Mouse (Mus musculus) right cerebral cortex, postnatal 25 days (tissue): ENCODE measurements at regions not wholly inside any gene's neighbourhood (a gene's known extent, or its start where the extent isn't known, plus 50 kb on each side); places are given as distances from the start of the nearest gene placed in this dataset.
"Not testable (repeated sequence)": the region's sequence is repeated elsewhere in the genome, so short reads cannot be mapped to it uniquely, and the experiment has no call there.

Experiments
- DNase-seq: peaks from one replicate; pipeline ENCODE4 v3.0.0; 2022

DNA sequence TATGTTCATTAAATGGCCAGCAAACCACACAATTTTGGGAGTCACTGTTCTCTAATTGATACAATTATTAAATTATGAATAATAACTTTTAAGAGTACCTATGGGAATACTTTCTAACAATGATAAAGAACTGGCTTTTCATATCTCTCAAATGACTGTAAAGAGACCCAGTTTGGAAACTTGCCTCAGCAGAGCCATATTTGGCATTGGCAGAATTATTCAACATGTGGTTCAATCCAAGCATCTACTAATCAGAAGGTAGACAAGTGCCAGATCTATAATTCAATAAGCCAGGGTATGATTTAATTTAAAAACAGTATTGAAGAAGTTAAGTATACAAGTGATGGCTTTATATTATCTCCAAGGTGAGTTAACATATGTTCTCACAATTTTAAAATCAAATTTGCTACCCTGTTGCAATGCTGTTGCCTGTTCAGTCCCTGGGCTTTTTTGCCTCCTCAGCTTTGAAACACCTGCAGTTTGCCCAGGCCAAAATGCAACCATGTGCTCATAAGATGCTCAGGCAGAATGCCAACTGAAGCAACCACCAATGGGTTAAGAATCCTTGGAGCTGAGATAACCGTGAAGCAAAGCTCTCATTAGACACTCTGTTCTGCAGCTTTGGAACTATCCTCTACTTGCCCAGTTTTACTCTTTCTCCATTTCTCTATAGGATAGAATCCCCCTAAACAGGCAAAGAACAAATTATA lies 897.2 kb downstream of the Ets1 start:
- DNase-seq, result no peak

DNA sequence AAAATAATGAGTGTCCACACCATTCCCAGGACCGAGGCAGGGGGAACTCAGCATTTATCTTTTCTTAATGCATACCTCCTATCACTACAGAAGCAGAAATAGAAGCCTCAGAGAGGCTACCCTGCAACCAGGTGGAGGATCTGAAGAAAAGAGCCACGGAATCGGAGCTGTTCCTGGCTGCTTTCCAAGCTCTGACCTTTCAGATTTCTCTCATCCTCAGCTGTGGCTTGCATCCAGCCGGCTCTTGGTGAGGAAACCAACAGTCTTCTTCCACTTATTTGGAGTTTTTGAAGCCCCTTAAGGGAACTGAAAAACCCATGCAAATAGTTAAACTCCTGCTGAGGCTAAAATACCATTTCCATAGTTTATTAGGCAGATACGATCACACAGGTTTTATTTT lies 907.3 kb downstream of the Ets1 start:
- DNase-seq, result no peak

DNA sequence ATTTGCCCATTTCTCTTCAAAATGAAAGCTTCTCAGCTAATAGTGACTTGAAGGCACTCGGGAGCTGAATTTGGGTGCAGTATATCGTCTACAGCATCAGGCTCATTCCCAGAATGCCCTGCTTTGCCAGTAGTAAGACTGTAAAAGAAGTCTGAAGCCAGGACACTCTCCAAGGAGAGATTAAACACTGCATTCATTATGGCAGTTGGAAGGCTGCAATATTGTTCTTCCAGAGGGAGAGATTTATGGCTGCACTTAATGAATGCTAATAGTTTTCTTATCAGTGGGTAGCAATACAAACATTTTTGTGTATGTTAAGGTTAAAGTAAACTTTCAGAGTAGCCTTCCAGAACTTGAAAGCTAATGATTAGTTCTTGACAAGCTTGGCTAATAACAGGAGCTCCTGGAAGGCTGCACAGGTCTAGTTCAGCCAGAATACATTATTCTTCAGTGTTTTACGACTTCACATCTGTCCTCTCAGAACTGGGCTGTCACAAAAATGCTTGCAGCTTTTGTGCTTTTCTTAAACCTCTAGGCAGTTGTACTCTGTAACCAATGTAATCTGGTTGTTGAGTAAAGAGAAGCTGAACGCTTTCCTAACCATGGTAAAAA lies 910.2 kb downstream of the Ets1 start:
- no peak for DNase-seq

DNA sequence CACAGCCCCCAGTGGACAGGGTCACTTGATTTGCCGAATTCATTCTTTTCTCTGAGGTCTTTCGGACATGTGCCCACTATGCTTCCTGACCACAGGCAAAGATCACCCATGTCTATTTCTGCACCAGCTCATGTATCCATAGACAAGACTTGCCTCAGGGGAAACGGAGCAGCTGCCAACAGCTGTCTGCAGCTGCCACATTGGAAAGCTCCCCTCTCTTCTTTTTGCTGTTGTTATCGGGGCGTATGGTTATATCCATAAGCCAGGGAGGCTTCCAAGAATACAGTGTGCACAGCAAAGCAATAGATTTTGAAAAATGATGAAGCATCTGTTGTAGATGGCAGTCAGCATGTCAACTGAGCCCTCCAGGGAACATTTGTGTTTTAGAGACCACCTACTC lies 913.4 kb downstream of the Ets1 start:
- no peak for DNase-seq

DNA sequence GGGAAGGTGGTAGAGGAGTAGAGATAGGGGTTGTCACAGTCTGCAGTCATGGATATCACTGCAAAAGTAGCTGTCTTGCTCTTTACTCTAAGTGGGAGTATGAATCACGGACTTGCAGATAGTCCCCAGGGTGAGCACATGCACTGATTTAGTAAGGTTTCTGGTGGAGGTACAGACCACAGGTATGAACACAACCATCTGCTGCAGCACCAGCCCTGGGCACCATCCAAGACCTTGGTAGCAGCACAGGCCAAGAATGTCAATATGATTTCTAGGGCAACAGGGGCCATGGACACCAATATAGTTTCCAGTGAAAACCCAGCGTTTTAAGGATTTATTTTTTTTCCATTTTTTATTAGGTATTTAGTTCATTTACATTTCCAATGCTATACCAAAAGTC lies 913.7 kb upstream of the Kirrel3 start:
- no peak for DNase-seq

DNA sequence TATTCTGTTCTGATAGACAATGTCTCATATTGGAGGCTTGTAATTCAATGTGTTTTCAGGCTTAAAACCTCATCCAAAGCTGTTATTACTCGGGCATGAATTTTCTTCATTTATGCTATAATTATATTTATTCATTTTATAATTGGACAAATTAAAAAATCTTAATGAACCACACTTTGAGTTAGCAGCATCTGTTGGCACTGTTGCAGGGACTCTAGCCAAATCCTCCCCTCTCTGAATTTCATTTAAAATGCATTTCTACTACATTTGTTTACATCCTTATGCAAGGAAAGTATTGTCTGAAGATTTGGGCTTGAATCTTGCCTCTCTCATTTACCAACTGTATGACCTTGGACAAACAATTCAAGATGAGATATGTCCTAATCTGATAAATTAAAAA lies 874.2 kb upstream of the Kirrel3 start:
- DNase-seq, result no peak

DNA sequence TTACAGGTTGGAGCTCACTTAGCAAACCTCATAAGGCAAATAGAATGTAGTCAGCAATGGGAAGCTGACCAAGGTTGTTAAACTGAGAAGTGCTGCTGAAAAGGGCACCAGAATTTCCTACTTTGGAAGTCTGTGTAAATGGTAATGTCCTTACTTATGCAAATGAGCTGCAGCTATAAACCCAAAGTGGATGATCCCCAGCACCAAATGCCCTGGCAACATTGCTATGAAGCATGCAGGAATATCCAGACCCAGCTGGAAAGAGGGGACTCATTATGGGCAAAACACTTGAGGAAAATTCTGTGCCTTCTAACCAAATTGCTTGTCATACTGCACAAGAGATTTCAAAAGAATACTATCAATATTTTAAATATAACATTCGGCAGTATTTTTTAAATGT lies 861.3 kb upstream of the Kirrel3 start:
- DNase-seq, result no peak

DNA sequence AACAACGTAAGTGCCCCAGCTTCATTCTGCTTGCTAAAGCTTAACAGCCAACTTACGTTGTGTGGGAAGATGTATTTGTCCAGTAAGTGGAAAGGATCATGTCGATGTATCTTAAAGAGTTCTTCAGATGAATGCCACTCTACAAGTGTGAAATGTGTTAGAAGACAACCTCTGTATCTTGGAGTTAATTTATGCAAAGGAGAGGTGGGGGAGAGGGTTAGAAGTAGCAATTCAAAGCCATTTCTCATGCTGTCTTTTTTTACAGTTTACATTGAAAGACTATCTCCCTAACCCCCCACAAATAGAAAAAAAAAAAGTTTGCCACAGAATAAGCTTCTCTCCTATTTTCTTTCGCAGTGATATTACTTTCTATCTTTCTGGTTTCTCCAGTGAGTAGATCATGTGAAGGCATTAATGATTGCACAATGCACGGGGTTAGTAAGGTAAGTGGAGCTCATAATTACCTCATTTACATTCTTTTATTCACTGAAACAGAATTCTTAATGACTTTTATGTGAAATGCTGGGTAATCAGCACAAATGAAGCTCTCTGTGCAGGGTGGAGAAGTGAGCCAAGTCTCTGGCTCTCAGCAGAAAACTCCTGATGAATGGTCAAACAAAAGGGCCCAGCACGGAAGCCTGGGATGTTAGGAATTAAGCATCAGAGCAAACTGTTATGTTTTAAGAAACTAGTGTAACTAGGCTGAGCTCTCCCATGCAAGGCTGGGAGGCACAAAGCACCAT lies 855.8 kb upstream of the Kirrel3 start:
- no peak for DNase-seq

GRCm38 (mm10) chr9:33662978-33663377 lies 822.7 kb upstream of the Kirrel3 start:
- no peak for DNase-seq

- DNase-seq, result peak; percentile 4
These were observed 804.6 kb upstream of the Kirrel3 start for GRCm38 (mm10) chr9:33681129-33681528.

DNA sequence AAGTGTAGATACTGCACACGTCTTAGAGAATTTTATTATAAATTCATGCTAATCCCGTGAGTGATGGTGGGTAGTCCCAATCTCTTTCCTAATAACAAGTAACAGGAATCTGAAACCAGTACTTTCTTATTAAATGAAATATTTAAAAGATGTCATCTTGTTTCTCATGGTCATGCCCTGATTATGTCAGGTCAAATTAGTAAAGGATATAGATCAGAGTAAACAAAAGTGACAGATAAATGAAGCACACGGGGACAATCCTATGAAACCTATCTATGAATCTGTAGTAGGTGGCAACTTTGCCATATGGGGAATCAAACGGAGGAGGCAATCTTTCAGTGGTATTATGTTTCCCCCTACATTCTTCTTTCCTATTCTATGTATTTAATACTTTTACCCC lies 794.0 kb upstream of the Kirrel3 start:
- no peak for DNase-seq

- no peak for DNase-seq
These were observed 768.1 kb upstream of the Kirrel3 start for GRCm38 (mm10) chr9:33717614-33718013.

- DNase-seq, result peak; percentile 5
These were observed 760.9 kb upstream of the Kirrel3 start for GRCm38 (mm10) chr9:33724811-33725210.

DNA sequence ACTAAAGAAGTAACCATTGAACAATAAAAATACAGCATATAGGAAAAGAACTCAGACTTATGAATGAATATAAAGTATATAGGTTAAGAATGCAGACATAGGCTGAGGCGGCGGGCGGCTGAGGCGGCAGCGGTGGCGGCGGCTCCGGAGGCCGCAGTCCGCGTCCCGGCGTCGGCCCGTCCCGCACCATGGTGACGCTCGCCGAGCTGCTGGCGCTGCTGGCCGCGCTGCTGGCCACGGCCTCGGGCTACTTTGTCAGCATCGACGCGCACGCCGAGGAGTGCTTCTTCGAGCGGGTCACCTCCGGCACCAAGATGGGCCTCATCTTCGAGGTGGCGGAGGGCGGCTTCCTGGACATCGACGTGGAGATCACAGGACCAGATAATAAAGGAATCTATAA lies 757.6 kb upstream of the Kirrel3 start:
- not testable (repeated sequence) for DNase-seq

DNA sequence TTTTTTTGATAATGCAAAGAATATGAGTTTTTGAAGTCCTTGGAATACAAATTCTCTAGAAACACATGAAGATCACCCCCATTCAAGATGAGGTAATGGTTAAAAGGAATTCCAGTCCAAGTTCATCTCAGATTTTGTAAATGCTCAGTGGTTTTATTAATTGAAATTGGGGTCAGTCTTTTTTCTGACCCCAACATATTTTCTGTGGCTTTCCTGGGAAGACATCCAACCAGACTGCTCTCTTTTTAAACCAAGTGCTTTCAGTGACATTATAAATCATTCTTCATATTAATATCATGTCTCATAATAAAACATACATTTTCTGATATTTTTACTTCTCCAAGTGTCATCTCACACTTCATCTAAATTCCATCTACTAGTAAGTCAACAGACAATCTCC lies 725.0 kb upstream of the Kirrel3 start:
- DNase-seq, result no peak

- no peak for DNase-seq
These were observed 719.5 kb upstream of the Kirrel3 start for GRCm38 (mm10) chr9:33766235-33766634.

- DNase-seq, result no peak
These were observed 715.9 kb upstream of the Kirrel3 start for GRCm38 (mm10) chr9:33769811-33770210.

DNA sequence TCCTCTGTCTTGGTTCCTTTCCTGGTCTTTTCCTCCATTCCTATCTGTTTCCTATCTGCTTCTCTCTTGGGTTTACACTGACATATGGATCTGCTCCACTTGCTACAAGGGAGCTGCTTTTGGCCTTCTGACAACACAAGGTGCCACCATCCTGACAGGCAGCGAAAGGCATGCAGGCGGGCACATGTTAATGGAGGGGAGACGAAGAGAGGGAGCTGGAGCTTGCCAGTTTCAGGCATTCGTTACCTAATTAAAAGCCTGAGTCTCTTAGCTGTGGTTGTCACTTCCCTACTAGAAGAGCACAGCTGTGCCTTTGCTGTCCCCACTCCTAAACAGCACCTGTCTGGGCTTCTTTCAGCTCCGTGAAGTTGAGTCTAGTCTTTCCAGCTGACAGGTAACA lies 711.5 kb upstream of the Kirrel3 start:
- DNase-seq, result no peak

DNA sequence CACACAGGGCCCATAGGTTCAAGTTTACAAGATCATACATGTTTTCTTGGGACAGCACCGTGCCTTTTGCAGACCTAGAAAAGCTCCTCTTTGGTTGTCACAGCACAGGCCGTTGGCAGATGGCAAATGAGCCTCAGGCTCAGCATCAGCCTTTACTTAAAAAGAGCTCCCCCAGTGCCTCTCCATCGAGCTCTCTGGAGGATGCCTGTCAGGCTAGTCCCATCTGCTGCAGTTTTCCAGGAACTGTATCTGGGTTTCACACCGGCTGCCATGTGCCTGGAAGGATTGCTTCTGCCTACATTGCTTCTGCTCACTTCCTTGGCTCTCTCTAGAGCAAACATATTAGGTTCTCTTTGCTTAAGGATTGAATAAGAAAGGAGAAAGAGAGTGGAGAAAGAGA lies 695.1 kb upstream of the Kirrel3 start:
- DNase-seq, result peak; percentile 48

GRCm38 (mm10) chr9:33800250-33800649 lies 685.4 kb upstream of the Kirrel3 start:
- DNase-seq, result no peak

- DNase-seq, result no peak
These were observed 684.9 kb upstream of the Kirrel3 start for GRCm38 (mm10) chr9:33800763-33801162.

DNA sequence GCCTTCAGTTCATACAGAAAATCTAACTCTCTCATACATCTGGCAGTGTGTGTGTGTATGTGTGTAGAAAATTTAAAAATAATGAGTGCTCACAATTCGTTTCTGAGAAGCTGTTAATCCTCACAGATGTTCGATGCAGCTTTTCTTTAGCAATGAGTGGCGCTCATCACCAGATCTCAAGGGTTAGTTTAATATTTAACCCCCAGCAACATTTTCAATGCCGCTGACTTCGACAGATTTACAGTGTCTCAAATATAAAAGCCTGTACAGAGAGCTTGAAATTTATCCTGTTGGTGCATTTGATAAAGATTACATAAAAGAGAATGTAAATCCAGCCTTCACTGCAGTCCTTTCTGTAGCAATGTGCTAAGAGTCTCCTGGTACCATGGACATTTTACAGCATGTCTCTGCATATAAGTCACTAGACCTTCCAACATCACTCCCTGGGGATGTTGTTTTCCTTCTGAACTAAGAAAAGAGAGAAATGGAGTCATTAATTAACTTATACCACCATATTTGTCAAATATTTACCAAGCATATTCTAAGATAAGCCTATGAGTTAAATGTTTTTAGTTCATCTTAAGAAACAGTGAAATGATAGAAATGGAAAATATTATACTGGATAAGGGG lies 670.8 kb upstream of the Kirrel3 start:
- no peak for DNase-seq

DNA sequence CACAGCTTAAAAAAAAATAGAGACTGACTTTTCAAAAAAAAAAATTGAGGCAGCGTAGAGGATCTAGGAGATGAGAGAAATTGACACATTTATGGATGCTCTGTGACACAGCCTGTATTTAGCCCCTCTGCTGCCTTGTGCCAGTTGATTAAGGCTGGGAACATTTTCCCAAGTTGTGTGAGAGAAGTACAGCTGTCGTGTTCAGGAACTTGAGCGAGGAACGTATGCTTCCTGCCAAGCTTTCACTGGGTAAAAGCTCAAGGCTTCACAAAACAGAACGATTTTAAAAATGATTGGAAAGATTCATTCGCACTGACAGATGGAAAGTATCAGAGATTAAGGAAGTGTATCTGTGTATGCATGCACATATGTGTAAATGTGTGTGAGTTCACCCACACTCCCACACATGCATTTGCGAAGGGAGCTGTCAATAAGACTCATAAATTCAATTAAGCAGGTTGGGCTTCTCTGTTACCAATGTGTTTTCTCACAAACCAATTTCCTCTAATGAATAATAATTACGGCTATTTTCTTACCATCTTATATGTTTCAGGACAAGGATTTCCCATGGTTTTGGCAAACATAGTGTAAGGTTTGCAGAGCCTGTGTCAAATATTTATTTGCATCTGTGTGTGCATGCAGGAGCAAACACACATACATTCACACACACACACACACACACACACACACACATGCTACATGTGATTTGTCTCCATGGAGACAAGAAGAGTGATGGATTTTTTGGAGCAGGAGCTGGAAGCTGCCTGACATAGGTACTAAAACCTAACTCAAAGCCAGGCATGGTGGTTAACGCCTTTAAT lies 662.9 kb upstream of the Kirrel3 start:
- peak; percentile 13 for DNase-seq
